Mouse (Mus musculus) gonadal fat pad, adult 2 months (tissue): Measurements from ENCODE around the gene Tmem170. TPM values are rescaled to one million over a fixed set of nuclear protein-coding genes. Genes with fewer than 3 reads are reported as not detected.
A peak's percentile ranks its signal among the peaks of the same experiment; 100 is the strongest.

Experiments used
- DNase-seq: peaks from one replicate; pipeline ENCODE4 v3.0.0-alpha.2; 2012; ENCODE audit warnings: low read depth
- polyA plus RNA-seq: library from polyadenylated mRNA; depleted of rRNA; stranded (reverse); fragments of >200 nt; gene quantifications from 2 replicates; pipeline ENCODE4 v1.2.3, GENCODE M21; 2012; rRNA removed

The Tmem170 gene
- polyA plus RNA-seq, result 5.2 and 5.8 TPM in 2 replicates

DNA sequence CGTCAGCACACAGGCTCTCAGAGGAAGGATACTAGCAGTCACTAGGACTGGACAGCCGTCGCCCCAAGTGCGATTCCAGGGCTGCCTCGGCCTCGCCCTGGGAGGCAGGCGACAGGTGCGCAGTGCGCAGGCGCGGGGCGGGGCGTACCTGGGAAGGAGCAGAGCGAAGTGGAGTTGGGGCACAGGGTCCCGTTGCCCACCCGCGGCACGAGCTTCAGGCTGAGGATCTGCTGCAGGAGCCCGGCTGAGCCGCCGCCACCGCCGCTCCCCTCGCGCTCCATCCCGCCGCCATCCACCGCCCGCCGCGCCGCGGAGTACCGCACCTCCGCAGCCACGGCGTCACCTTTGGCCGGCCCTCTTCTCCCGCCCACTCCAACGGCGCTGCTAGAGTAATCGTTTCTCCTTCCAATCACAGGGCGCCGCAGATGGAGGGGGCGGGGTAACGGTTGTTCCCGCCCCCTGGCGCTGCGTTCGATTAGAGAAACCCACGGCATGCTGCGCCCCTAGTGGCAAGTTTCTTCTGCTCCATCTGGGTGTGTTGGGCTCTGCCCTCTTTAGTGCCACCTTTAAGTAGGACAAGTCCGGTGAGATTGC lies at the start of gene Tmem170:
Gene Tmem170 (minus strand): TSS at position 396 of the 594 bp plus-strand sequence.
- peak; percentile 83 for DNase-seq

DNA sequence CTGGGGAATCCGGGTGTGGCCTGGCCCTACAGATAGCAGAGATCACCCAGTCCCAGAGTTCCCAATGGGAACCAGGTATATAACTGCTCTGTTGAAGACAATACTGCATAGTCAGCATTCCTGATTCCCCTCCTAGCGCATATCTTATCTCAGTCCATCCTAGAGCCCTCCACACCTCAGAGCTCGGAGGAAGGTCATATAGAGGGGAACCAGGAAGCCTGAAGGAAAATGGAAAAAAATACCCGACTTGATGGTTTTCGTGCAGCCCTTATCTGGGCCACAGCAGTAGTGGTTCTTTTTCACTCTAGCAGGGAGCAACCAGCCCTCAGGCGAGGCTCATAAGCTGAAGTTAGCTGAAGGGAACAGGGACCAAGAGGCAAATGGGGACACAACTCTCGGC lies 48.4 kb upstream of the Tmem170 start:
- DNase-seq, result no peak

- DNase-seq, result peak; percentile 47
Observed at GRCm38 (mm10) chr8:111923383-111923804, 46.8 kb upstream of the Tmem170 start.

- no peak for DNase-seq
Observed at GRCm38 (mm10) chr8:111920971-111921370, 44.4 kb upstream of the Tmem170 start.

GRCm38 (mm10) chr8:111919663-111920062 lies 43.1 kb upstream of the Tmem170 start:
- DNase-seq, result no peak

- no peak for DNase-seq
Observed at GRCm38 (mm10) chr8:111912860-111913432, 36.4 kb upstream of the Tmem170 start.

DNA sequence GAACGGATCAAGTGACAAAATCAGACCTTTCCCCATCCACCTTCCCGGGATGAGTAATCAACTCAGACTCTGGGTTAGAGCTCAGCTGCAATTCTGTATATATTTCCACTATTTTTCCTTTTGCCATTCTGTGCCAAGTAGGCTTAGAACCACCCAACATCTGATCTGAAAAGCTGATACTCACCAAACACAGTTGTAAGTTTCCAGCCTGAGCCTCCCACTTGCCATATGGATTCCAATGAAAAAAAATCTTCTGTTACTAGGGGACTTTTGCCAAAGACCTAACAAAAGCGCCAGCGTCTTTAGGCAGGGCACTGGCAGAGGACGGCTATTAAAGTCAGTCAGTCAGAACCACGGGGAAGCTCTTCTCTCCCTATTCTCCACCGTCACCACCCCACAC lies 35.0 kb upstream of the Tmem170 start:
- no peak for DNase-seq

DNA sequence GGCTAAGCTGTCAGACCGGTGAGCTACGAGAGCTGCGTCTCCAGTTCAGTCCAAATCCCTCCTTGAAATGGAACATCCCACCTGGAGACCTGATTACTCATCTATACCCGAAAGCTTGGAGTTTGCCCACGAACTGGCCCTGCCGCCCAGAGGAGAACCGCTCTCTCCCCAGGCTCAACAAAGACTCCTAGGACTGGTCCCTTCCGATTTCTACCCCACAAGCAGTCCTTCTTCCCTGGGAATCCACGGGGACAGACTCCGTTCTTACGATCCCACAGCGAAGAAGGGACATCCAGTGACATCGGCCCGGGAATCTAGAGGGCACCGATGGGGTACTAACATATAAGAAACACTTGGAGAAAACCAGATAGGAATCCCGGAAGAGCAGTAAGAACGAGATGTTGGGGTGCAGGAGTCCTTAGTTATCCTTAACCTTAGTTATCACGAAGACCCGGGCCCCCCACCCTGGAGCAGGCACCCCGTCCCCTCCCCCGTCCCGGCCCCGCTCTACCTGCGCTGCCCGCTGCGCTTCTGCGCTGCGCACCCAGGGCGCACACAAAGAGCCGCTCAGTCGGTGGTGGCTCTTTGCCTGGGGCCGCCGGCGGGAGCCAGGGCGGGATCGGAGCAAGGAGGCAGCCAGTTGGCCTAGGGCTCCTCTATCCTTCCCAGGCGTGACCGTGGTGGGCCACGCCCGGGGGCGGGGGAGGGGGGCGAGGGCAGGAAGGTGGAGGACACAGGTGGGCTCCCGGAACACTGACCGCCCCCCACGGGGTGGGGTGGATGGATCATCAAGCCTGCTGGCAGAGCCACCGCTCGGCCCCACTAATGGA lies 33.3 kb upstream of the Tmem170 start, which contains the start of gene Chst5:
Gene Chst5 (minus strand): TSS at position 827 of the 830 bp plus-strand sequence.
- DNase-seq, result no peak

DNA sequence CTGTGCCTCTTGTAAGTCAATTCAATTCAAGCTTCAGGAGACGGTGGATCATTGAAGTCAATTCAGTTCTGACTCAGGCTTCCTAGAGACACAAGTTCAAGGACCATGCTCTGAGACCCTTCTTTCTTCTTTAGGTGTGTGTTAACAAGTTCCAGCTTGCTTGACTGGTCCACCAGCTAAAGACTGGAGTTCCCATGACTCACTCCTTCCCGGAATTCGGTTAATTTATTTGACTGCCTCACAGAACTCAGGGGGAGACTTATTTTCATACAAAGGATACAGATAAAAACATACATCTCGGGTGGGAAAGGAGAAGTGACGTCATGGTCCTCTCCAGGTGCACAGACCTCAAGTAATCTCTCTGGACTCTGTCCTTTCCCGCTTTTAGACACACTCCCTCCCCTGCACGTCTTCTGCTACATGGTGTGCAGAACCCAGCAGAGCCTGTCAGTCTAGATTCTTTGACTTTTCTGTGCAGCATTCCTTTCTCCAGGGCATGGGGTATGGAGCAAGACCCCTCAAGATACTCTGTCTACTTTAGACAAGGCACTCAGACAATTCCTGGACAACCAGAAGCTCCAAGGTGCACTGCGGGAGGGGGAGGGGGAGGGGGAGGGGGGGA lies 29.1 kb upstream of the Tmem170 start:
- DNase-seq, result no peak

DNA sequence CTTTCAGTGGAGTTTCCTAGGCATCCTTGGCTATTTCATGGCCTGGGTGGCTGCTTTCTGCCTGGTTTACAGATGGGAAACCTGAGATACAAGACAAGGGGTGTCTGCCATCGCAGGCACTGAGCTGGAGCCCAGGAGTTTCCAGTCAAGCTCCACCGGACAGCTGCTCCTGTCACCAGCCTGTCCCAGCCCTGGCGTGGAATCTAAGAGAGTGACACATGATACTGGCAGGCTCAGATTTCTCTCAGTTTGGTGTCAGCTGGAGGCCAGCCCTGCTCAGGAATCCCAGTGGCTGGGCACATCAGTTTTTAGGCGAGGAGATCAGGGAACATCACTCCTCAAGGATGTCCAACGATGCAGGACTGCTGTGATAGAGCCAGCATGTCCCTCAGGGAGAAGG lies 25.5 kb upstream of the Tmem170 start:
- DNase-seq, result no peak

- DNase-seq, result no peak
Observed at GRCm38 (mm10) chr8:111898586-111898985, 22.0 kb upstream of the Tmem170 start.

- DNase-seq, result no peak
Observed at GRCm38 (mm10) chr8:111894955-111895354, 18.4 kb upstream of the Tmem170 start.

DNA sequence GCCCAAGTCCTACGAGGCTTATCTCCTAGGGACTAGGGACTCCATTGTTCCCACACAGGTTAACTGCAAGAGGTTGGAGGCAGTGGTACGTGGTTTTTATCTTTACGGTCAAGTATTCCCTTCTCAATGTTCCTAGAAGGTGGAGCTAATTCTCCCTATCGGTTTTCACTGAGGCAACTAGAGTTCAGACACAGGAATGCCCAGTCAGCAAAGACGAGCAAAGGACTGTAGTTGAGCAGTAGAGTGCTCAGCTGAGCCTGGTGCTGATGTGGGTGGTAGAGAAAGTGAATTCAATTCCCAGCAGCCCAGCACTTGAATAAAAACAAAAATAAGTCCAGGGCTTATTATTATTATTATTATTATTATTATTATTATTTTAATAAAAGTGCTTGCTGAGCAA lies 16.1 kb upstream of the Tmem170 start:
- DNase-seq, result no peak

- no peak for DNase-seq
Observed at GRCm38 (mm10) chr8:111891983-111892382, 15.4 kb upstream of the Tmem170 start.

DNA sequence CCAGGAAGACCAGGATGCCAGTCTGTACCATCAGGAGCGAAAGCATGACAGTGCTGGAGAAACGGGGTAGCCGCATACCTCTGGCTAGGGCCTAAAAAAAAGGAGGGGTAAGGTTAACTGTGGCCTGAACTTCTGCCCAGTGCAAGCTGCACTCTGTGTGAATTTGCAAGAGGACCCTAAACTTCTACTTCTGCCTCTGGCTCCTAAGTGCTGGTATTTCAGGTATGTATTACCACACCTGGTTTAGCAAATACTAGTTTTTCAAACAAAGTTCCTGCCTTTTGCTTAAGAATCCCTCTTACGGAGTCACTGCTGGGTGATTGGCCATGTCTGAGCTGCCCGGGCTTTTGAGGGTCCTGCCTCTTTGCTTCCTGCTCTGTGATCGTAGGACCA lies 14.4 kb upstream of the Tmem170 start:
- DNase-seq, result no peak

DNA sequence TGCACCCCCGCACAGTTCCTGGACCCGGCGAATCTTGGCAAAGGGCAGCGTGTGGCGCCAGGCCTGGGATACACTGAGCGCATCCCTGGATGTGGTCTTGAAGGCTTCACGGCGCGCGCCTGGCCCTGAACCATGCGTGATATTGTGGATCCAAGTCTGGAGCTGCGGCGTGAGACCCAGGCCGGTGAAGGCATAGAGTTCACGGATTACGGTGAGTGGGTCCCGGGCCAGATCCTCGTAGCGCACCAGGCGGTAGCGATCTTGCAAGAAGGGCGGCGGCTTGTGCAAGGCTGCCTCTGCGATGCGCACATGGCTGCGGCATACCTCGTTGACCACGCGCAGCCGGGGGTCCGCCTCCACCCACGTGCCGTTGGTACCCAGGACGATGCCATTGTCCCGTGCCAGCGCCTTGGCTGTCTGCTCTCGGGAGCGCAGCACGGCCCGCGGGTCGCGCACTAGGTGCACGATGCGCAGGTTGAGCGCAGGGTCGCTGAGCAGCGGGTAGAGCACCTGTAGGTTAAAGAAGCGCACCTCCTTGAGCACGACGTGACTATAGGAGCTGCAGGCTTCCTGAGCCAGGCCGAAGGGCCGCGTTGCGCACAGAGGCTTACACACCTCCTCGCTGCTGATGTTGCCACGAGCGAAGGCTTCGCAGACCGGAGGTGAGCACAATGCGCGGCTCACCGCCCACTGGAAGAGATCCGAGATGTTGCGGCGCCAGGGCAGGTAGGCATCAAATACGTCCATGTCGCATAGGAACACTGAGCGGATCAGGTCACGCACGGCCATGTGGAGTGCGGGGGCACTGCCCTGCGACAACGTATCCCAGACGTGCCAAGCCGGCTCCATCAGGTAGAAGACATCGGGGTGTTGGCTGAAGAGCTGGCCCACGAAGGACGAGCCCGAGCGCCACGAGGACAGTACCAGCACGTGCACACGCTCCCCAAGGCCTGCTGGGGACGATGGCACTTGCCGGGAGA lies 13.7 kb upstream of the Tmem170 start:
- no peak for DNase-seq

DNA sequence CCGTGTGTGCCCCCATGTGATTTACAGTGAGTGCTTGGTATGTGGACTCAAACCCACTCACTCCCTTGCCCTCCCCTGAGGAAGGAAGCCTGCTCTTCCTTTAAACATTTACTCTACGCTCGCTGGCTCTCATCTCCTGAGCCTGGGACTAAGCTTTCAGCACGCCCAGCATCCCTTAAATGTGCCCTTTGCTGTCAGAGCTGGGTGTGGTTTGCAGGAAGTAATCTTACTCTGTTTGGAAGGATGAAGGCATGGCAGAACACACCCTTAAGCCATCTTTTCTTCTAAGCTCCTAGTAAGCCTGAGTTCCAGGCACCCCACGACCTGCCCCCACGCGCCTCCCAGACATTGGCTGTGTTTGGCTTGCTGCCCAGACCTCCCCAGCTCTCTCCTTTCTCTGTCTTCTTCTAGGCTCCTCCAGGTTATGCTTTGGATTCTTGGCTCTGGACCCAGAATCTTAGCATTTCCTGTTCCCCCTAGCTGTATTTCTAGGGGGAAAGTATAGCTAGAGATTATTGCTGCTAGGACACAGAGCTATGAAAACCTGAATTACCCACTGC lies 11.6 kb upstream of the Tmem170 start:
- DNase-seq, result no peak

DNA sequence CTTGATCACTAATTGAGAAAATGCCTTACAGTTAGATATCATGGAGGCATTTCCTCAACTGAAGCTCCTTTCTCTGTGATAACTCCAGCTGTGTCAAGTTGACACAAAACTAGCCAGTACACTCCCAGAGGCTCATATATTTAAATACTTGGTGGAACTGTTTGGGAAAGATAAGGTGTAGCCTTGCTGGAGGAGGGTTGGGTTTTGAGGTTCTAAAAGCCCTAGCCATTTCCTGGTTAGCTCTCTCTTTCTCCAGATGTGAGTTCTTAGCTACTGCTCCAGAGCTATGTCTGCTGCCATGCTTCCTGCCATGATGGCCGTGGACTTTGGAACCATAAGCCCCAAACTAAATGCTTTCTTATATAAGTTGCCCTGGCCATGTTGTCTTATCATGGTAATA lies 10.9 kb upstream of the Tmem170 start:
- DNase-seq, result no peak

- no peak for DNase-seq
Observed at GRCm38 (mm10) chr8:111883615-111884014, 7.1 kb upstream of the Tmem170 start.

DNA sequence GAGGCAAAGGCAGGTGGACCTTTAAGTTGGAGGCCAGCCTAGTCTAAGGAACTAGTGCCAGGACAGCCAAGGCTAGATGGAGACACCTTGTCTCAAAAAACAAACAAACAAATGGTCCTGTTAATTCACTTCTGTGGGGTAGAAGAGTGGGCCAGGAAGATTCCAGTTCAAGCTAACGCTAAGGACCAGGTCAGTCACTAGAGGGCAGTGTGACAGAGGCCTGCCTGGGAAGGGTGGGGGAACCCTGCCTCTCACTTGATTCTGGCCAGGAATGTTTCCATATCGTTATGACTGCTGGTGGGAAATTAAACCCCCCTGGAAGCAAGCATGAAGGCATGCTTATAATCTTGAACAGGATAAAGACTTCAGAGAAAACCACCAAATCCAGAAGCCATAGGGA lies 5.0 kb upstream of the Tmem170 start:
- DNase-seq, result no peak

GRCm38 (mm10) chr8:111877711-111878110 lies 1.2 kb upstream of the Tmem170 start:
- no peak for DNase-seq
